Mouse (Mus musculus): Measurements from ENCODE around the gene Plce1.
"Not testable (repeated sequence)": the region's sequence is repeated elsewhere in the genome, so short reads cannot be mapped to it uniquely, and the experiment has no call there.

The Plce1 gene

DNA sequence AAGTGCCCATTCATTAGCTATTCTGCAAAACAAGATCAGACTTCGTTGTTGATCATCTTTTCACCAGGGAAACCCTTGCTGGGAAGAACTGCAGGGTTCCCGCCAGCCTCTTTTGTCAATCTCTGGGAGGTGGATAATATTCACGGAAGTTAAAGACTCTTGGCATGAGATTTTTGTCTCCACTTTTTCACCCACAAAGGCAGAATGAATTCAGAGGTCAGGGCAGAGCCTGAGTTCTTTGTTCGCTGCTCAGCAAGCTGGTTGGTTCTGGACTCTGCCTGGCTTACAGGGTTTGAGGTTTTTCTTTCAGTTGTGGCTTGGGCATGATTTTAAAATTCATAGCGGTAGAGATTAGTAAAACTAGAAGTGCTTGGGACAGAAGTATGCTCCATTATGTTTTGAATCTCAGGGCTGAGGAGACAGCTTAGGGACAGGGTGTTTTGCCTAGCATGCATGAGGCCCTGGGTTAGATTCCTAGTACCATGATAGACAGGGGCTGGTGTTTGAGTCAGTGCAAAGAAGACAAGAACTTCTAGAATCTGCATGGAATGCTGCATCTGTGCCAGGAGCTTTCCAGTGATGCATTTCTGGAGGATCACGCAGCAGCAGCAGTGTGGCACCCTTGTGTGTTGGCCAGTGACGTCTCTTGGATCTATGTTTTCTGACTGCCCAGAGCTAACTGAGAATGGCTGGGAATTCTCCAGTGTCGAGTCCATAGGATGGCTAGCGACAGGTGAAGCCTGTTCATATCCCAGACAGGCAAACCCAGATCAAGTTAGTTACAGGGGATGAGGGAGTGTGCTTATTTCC is 7.4 kb downstream of the Plce1 start:
- in situ Hi-C loops (cut with MseI, MboI) = no loop called here

DNA sequence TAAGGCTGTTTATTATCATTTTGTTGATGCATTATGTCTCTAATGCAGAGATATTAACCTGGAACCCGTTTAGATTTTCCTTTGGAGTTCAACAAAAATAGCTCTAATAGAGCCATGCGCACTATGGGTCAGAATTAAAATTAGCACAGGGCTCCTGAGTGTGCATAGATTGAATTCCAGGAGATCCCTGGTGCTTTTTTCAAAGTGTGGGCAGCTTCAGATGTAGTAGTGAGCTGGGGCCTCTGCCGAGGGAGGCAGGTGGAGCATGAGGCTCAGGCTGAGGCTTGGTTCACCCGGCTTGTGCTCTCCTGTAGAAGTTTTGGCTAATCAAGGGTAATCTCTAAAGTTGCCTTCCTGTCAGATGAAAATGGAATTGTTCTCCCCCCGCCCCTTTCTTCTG is 17.3 kb downstream of the Plce1 start:
- in situ Hi-C loops (cut with MseI, MboI) = no loop called here

DNA sequence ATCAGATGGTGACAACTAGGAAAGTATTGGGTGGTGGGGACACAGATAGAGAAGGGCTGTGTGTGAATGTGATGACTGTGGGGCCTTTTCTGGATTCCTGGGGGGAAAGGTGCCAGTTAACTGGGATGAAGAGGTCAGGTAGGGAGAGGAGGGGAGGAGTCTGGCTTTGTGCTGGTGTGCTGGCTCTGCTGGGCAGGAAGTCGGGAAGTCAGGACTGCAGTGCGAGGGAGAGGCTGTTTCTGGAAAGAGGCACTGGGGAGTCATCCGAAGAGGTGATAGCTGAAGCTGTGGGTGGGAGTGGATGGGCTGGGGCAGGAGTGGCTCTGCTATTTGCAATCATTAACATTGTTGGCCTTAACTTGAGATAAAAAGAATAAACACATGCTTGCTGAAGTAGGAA is 23.7 kb downstream of the Plce1 start:
- in situ Hi-C loops (cut with MseI, MboI) = no loop called here

DNA sequence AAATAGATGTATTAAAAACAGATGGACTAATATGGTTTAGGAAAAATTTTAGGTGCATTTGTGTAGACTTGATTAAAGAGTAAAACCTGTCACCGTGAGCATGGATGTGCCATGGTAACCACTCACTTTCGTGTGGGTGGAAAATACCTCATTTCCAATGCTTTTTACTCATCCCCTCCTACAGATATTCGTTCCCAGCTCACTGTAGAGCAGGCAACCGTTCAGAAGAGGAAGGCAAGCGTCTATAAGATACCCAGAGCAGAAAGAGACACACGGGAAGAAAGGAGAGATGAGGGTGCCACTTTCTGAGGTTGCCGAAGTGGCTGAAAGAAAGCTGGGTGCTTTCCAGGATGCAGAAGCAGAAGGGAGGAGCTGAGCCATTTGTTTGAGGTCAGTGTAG is 25.2 kb downstream of the Plce1 start:
- in situ Hi-C loops (cut with MseI, MboI) = no loop called here

DNA sequence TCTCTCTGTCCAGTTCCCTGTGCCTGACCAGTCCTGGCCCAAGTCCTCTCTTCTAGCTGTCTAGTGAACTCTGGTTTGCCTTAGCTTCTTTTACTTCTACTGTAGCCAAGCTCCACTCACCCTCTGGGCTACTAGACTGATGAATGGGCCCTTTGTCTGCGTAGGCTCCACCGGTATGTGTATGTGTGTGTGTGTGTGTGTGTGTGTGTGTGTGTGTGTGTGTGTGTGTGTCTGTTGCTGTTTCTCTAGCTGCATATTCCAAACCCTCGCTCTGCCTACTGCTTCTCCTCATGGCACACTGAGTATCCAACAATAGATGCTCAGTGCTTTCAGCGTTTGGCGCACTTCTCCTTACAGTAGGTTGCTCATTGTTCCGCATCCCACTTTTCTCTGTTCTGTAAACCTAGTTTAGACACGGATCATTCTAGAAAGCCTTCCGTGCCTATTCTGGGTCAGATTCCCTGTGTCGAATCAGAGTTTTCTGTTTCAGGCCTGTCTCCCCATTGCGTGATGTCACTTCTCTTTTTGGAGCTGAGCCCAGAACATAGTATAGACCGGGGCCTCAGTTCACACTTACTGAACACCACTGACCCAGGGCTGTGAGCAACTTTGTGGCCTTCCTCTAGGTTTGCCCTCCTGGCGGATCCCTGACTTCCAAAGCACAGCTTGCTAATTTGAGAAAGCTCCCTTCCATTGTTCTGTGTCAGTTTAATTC is 26.5 kb downstream of the Plce1 start:
- in situ Hi-C loops (cut with MseI, MboI) = no loop called here

DNA sequence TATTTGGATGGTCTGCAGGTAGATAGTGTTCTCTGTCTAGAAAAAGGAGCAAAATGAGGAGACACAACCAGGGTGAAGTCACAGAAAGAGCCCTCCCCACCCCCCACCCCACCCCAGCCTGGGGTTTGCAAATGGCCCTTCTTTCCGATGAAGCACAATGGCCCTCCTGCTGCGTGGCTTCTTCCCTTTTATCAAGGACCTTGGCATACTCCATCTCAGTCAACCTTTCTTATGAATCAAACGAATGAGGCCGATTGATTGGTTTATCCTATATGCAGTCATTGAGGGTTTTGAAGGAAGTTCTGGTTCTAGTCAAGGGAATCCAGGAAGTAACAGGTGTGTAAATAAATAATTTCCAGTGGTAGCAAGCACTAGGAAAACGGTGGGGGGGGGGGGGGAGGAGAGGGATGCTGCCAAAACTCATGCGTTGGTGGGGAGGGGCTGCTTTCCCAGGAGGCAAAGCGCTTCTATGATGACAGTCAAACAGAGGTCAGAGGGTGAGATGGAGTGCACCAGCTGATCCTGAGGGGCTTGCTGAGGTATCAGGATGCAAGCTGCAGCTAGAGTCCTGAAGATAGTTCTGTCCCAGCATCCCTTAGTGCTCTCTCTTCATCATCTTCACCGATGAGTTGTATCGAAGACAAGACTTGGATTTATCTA is 27.2 kb downstream of the Plce1 start:
- in situ Hi-C loops (cut with MseI, MboI) = no loop called here

DNA sequence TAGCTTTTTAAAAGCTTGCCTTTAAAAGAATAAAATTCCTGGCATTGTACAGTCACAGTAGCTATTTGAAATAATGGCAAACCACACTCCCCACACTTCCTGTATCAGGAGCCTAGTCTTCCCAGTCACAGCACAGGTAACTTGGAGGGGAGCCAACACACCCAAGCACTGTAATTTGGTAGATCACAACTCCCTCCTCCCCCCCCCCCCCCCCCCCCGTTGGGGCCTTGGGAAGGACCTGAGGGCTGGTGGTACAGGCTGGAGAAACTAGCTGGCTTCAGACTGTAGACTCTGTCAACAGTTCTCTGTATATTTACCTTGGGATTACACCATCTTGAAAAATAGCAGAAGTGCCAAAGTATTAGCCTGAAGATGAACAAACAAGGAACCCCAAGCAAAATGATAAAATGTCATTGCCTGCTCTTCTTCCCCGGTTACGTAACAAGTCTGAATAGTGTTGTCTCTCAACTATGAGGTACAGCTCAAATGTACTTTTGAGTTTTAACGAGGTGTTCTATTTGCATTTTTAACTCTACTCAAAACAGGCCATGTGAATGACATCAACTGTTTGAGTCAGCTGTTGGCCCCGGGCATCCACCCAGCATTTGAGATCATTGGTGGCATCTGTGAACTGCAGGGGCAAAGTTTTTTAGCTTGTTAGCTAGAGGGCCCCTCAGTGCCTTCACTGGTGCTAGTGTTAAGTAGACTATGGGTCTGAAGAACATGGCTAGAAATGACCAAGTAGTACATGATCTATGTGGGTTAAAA is 33.7 kb downstream of the Plce1 start:
- in situ Hi-C loops (cut with MseI, MboI) = no loop called here

DNA sequence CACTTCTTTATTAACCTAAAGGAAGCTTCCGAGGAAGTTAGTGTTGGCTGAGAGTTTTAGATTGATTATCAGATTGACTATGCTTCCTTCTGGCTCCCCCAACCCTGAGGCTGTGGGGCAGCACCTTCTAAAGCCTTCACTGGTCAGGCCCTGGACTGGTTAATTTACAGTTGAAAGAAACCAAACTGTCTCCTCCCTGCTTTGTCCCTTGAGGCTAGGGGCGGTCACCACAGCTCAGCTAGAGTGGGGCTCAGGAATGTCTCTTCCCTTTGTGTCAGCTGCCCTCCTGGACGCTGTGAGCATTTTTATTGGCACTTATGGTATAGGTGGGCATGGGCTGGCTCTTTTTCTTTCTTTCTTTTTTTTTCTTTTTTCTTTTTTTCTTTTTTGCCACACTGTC is 45.9 kb downstream of the Plce1 start:
- in situ Hi-C loops (cut with MseI, MboI) = no loop called here

DNA sequence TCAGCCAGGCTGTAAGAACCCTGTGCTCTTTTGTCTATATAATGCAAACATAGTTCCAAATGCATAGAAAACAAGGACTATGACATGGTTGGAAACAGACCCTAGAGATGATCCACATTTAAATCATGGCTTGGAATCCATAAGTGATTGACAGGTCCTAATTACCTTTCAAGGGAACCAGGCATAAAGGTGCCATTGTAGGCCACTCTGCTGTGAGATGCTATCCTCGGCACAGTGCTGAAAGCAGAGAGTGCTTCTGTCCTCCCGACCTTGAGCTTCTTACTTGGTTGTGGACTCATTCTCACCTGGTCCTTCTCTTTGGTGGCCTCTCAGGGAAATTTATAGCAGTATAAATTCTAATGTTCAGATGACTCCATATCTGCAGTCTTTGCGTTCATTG is 46.6 kb downstream of the Plce1 start:
- in situ Hi-C loops (cut with MseI, MboI) = no loop called here

DNA sequence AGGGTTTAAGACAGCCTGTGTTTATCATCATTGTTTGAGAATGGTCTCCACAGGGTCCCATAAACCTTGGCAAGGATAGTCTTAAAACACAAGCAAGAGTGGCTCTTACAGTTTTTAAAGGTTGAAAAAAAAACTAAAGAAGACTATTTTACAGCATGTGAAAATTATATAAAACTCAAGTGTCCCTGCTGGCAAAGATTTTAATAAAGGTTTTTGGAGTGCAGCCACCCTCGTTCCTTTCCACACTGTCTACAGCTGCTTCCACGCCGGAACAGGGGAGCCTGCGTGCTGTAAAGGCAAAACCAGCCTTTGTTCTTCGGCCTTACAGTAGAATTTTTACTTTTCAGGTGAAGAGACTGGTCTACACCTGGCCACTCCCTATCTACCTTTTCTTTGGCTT is 52.3 kb downstream of the Plce1 start:
- in situ Hi-C loops (cut with MseI, MboI) = no loop called here

DNA sequence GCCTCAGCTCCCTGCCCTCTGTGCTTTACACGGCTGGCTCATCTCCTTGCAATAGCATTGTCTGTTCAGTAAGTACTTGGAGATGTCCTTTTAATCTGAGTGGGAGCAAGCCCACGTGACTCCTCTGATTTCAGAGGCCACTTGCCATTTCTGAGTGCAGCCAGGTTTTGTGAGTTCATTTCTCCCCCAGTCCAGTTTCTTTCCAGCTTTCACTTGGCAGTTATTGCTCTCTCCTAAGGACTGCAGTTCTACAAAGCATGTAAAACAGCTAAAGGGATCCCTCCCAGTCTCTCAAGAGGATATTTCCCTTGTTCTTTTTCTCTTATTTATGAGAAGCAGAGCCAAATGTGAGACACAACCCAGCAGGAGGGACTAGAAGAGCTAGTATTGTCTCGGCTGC is 58.4 kb downstream of the Plce1 start:
- in situ Hi-C loops (cut with MseI, MboI) = no loop called here

DNA sequence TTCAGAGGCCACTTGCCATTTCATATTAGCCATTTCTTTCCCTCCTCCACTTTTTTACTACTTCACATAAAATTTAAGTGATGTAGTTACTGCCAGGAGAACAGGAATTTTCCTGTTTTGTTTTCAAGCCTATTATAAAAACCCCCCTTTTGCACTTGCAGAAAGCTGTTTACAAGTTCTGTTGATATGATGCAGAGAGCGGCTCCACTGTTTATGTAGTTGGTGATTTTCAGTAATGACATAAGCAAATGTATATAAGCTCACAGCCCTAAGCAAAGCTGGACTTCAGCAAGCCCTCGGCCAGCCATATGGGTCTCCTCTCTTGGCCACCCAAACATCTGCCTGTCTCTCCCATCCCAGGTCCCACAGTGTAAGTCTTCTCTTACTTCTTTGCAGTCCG is 59.6 kb downstream of the Plce1 start:
- in situ Hi-C loops (cut with MseI, MboI) = no loop called here

DNA sequence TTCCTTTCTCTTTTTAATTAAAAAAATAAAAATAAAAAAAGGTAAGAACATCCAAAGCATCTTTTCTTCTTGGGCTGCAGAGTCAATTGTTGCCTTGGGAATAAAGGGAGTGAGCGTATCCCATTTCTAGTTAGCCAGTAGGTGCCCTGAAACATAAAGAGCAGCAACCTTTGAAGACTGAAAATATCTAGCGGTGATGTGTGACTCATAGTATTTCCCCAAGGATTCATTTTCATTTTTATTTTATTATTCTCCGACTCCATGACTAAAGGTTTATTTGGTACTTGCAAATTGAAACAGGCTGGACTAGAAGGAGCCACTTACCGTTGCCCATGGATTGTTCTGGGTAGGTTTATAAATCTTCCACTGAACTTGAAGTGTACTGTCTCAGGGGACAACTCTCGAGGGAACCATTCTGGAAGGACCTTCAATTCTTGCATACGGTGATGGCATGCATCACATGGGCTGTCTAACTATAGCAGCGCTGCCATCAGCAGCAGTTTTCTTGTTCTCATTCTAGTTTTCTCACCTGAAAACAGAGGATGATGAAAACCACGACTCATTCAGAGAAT is 68.7 kb downstream of the Plce1 start:
- in situ Hi-C loops (cut with MseI, MboI) = no loop called here

DNA sequence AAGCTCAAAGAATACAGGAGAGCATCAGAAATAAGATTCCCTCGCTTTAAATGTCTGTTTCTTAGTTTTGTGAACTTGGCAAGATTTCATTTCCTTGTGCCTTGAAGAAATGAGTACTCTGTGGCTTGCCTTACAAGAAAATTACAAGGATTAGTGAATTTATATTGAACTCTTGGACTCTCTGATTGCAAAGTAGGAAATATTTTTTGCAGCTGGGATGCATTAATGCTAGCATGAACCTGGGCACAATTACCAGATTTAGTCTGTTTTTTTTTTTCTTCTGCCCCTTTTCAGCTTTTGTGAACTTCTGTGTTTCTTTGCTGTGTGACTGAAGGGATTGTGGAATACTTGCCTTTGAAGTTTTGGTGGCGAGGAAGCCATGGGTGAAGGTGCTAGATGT is 72.6 kb downstream of the Plce1 start:
- in situ Hi-C loops (cut with MseI, MboI) = no loop called here

DNA sequence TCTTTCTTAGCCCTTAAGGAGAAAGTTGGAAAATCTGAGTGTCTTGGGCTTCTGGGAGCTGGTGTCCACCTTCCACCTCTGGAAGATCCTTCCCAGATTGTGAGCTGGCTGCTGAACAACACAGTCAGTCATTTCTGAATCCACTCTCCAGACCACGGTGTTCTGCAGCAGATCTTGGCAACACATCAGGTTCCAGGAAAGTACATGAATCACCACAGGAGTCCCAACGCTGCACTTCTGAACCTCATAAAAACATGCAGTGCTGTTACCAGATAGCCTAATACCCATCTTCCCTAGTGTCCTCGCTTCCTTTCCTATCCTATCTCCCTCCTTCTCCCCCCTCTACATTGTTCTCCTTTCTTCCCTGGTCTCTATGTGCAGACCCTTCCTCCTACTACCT is 74.5 kb downstream of the Plce1 start:
- in situ Hi-C loops (cut with MseI, MboI) = no loop called here

DNA sequence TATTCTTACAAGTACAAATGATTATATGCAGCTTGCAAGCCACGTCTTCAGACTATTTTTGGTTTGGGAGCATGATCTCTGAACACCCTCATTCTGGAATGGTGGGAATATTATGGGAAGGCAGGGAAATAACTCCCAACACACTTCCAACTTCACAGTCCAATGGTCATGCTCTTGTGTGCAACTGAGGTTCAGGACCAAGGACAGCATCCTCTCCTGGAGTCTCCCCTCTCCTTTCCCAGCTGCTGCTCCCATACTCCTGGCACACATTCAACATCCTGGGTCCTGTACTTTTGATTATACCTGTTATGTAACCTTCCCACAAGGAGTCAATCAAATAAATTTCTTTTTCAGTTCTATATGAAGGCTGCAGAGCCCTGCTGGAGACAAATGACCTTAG is 77.9 kb downstream of the Plce1 start:
- in situ Hi-C loops (cut with MseI, MboI) = no loop called here

DNA sequence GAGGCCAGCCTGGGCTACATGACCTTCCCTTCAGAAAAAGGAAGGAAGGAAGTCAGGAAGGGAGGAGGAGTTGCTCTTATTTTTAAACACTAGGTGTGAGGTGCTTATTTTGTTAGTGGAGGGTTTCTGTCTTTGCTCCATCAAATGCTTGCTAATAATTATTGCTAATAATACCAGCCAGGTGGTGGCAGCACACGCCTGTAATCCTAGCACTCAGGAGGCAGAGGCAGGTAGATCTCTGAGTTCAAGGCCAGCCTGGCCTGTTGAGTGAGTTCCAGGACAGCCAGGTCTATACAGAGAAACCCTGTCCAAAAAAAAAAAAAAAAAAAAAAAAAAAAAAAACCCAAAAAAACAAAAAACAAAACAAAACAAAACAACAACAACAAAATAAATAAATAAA is 81.0 kb downstream of the Plce1 start:
- in situ Hi-C loops (cut with MseI, MboI) = not testable (repeated sequence)

DNA sequence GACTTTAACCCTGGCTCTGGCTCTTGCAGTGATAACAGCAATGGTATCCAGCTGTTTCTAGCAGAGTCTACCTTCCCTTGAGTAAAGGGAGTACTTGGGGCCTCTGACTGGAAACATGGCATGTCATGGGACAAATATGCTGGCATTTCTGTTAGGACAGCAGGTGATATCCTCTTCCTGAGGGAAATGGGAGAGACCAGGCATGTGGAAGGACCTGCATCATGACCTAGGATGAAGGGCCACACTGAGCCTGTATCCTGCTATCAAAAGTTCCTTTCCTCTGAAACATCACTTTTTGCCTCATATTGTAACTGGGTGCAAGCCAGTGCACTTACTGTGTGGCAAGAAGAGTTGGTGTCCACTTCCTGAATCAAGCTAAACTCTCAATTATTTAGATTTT is 85.2 kb downstream of the Plce1 start:
- in situ Hi-C loops (cut with MseI, MboI) = no loop called here

DNA sequence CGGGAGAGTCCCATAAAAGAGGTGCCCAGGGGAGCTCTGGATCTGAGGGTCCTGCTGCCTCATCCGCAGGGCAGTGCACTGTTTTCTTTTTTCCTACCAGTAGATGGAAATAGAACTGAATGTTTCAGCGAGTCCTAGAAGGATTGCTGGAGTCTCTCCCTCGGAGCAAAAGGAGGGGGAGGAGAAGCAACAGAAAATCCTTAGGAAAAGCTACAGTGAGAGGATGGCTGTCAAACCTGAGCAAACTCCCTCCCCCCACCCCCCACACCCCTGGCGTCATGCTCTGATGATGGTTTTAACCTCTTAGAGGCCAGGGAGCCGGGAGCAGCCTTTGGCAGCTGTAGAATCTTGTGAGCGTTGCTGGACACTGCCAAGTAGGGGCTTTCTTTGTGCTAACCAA is 85.8 kb downstream of the Plce1 start:
- in situ Hi-C loops (cut with MseI, MboI) = no loop called here

DNA sequence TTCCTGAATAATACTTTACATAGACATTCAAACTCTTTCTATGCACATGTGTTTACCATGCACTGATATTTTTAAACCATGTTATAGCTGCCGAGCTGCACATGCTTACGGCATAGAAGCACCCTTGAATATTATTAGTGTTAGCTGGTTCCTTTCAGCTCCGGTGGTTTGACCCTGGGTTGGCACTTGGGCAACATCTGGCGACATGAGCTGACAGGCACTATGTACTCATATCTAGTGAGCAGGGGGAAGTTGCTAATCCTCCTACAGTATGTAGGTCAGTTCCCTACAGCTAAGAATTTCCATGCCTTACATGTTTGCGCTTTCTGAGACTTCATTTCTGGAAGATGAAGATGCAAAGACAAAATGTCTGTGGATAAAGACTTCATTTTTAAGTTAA is 86.4 kb downstream of the Plce1 start:
- in situ Hi-C loops (cut with MseI, MboI) = no loop called here

DNA sequence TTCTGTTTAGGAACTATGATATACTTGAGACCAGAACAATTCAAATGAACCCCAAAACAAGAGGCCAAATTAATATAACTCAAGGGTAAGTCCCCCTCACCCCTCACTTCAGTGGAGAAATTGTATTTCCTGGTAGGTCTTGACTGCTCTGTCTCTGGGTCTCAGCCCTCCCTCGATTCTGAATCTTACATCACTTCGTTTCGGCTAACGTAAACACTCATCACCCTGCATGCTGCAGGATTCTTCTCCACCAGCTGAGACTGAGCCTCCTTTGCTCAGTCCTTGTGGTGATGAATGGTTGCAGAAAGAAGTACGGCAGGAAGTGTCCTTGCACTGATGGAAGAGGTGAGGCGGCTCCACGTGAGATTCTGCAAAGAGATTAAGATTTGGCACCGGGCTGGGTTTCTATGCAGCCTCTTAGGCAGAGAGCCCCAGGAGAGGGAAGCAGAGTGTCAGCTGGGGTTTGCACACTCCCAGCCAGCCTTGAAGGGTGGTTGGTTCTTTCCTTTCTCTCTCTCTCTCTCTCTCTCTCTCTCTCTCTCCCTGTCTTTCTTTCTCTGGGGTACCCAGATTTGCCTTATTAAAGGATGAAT is 97.7 kb downstream of the Plce1 start:
- in situ Hi-C loops (cut with MseI, MboI) = no loop called here

Measured in mouse trophoblast stem cell (cell line).